Mouse (Mus musculus): ENCODE measurements around the gene Phykpl.
"Not testable (repeated sequence)": the region's sequence is repeated elsewhere in the genome, so short reads cannot be mapped to it uniquely, and the experiment has no call there.

The Phykpl gene

GRCm38 (mm10) chr11:51587059-51587458 is 2.5 kb downstream of the Phykpl start:
- DNase-seq: no peak

GRCm38 (mm10) chr11:51588833-51589232 is 4.3 kb downstream of the Phykpl start:
- DNase-seq: no peak

GRCm38 (mm10) chr11:51590002-51590401 is 5.4 kb downstream of the Phykpl start:
- no peak for DNase-seq

- DNase-seq: no peak
Observed at GRCm38 (mm10) chr11:51591168-51591567, 6.6 kb downstream of the Phykpl start.

GRCm38 (mm10) chr11:51591915-51592314 is 7.4 kb downstream of the Phykpl start:
- DNase-seq: no peak

GRCm38 (mm10) chr11:51593368-51593767 is 8.8 kb downstream of the Phykpl start:
- no peak for DNase-seq

- no peak for DNase-seq
Observed at GRCm38 (mm10) chr11:51593849-51594248, 9.3 kb downstream of the Phykpl start.

GRCm38 (mm10) chr11:51594715-51595350 is 10.3 kb downstream of the Phykpl start:
- no peak for DNase-seq

- no peak for DNase-seq
Observed at GRCm38 (mm10) chr11:51595459-51596083, 11.0 kb downstream of the Phykpl start.

GRCm38 (mm10) chr11:51597553-51597952 is 13.0 kb downstream of the Phykpl start:
- DNase-seq: no peak

- DNase-seq: no peak
Observed at GRCm38 (mm10) chr11:51602253-51602652, 17.7 kb downstream of the Phykpl start.

- DNase-seq: peak; percentile 76 to 81
Observed at GRCm38 (mm10) chr11:51605602-51606446, 21.3 kb downstream of the Phykpl start.

GRCm38 (mm10) chr11:51606447-51607095 is 22.0 kb downstream of the Phykpl start, which contains the start of gene Hnrnpab:
Gene Hnrnpab (minus strand): TSS chr11:51606847.
- DNase-seq: peak; percentile 96

- DNase-seq: no peak
Observed at GRCm38 (mm10) chr11:51607096-51607738, 22.7 kb downstream of the Phykpl start.

GRCm38 (mm10) chr11:51609266-51609909 is 24.8 kb downstream of the Phykpl start:
- DNase-seq: no peak

- DNase-seq: not testable (repeated sequence)
Observed at GRCm38 (mm10) chr11:51609940-51610339, 25.4 kb downstream of the Phykpl start.

- DNase-seq: no peak
Observed at GRCm38 (mm10) chr11:51614256-51614655, 29.7 kb downstream of the Phykpl start.

GRCm38 (mm10) chr11:51615129-51615528 is 30.6 kb downstream of the Phykpl start:
- DNase-seq: no peak

GRCm38 (mm10) chr11:51615601-51616000 is 31.0 kb downstream of the Phykpl start:
- peak; percentile 47 to 56 for DNase-seq

- DNase-seq: not testable (repeated sequence)
Observed at GRCm38 (mm10) chr11:51616113-51616512, 31.6 kb downstream of the Phykpl start.

GRCm38 (mm10) chr11:51617693-51618092 is 33.1 kb downstream of the Phykpl start:
- peak; percentile 75 to 79 for DNase-seq

GRCm38 (mm10) chr11:51618894-51619408 is 34.4 kb downstream of the Phykpl start:
- DNase-seq: no peak

All from cerebellum, adult 18-20 months (tissue).